Mouse (Mus musculus): Measurements from ENCODE around the gene Btf3l4.

Btf3l4 gene

DNA sequence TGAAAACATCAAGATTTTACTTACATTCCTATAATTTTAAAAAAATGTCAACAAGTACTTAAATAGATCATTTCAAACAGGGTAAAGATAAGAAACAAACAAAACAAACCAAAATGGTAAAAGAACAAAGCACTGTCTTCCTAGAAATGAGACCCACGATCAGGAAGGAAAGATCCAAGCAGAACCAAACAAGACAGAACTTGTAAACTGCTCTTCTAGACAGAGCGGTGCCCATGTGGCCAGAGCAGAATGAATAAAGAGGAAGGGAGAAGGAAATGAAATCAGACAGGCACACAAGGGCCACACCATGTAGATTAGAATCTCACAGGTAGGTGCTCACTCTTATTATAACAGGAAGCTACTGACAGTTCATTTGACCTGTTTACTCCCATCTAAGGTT is 6.8 kb downstream of the Btf3l4 start:
- in situ Hi-C loops (cut with MboI, MseI), result loop anchor here in 1 of 2 experiments (25.0 kb wide), 1 partner anchor 836 kb away; the partner anchor contains the start of gene Cdkn2c

DNA sequence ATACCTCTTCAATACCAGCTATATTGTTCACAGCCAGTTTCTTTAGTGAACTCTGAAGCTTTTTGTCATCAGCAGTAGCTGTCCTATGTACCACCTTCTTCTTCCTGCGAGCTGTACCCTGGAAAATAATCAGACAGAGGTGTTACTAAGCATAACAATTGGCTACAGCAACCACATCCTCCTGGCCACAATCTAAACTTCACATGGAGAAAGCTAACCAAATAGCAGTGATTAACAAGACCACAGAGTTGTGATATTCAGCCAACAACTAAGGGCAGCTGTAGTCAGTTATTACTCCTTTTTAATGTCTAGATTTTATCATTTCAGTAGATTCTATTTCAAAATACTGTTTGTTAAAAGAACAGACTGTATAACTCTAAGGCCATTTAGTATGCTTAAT is 7.3 kb downstream of the Btf3l4 start:
- in situ Hi-C loops (cut with MboI, MseI), result loop anchor here in 1 of 2 experiments (25.0 kb wide), 1 partner anchor 836 kb away; the partner anchor contains the start of gene Cdkn2c

DNA sequence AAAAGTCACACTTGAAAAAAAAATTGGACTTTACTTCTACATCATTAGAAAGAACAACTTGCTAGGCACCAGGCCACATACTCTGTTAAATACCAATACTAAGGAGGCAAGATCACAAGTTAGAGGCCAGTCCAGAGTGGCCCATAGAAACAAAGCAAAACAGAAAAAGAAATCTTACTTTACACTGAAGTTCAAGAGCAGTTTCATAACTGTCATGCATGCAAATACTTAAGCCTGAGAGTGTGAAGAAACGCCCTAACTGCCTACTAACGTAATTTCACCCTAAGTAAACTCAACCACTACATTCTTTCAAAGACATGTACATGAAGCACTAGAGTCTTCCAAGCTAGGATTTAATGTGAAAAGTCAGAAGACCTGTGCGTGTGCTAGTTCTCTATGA is 7.7 kb downstream of the Btf3l4 start:
- in situ Hi-C loops (cut with MboI, MseI), result loop anchor here in 1 of 2 experiments (25.0 kb wide), 1 partner anchor 837 kb away; the partner anchor contains the start of gene Cdkn2c

DNA sequence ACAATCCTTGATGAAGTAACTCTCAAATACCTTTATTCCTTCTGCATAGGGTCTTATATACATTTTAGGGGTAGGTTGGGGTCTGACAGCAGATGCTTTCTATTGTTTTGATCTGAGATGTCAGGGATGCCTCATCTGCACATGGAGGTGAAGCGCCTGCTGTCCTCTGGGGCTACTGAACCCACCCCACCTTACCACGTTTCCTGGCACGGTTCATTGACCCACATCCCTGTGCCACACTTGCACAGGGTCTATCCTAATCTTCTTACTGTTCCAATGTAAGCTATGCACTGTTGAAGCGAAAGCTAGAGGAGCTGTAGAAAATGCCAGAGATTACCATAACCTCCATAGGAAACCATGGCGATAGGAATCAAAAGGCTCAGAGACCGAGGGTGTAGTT is 21.9 kb downstream of the Btf3l4 start:
- in situ Hi-C loops (cut with MboI, MseI), result no loop called here

DNA sequence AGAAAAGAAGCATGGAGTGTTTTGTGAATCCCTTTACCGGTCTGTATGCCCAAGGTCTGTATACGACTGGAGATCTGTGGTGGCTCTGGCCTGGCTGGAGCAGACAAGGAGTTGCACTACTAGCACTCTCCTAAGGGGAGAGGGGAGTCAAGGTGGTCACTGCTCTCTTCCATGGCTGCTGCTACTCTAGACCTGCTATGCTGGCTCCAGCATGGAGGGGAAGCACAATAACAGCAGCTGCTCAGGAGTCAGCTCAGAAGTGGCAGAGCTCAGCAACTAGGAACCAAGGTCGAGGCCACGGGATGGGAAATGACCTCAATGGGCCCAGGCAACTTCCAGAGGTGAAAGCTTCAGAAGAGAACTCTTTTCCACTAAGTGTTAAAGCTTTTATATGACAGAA is 22.3 kb downstream of the Btf3l4 start:
- in situ Hi-C loops (cut with MboI, MseI), result no loop called here

DNA sequence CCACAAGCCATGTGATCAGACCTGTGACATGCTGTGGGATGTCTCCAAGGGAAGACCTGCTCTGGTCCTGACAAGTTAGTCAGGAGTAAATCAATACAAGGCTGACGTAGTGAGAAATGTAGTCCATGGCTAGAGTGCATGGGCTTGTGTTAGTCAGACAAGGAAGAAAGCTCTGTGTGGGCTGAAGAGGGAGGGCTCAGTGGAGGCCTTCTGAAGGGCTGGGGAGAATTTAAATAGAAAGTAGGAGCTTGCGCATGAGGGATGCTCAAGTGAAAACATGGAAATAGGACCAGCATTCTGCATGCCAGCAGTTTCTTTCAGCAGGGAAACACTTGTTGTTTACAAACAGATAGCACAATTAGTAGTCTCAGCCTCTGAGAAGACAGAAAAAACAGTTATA is 29.9 kb downstream of the Btf3l4 start:
- in situ Hi-C loops (cut with MboI, MseI), result no loop called here

DNA sequence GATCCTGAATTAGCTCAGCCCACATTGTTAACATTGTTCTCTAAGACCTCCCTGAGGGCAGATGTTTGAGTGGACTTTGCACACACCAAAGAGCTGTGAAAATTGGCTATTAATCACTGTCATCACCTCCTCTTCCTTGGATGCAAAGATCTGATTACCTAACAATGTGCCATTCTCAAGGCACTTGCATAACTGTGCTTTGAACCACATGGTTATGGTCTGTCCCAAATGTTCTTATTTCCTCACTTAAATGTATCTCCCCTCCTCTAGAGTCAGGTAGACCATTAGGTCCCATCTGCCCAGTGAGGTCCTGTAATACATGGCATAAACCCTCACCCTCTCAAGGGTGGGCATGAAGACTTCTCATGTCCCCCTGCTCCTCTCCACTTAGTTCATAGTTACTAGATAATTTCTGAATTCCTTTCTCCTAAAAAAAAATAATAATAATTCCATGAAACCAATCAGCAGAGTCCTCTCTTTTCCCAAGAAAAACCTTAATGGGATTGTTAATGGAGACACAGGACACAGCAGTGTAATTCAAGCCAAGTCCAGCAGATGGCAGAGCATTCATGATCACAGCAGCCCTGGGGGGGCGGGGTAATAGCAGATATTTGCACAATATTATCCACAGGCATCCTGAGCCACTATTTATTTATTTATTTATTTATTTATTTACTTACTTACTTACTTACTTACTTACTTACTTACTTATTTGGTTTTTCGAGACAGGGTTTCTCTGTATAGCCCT is 35.2 kb downstream of the Btf3l4 start:
- in situ Hi-C loops (cut with MboI, MseI), result loop anchor here in 1 of 2 experiments (5.0 kb wide), 1 partner anchor 179 kb away; no protein-coding TSS in a partner anchor

DNA sequence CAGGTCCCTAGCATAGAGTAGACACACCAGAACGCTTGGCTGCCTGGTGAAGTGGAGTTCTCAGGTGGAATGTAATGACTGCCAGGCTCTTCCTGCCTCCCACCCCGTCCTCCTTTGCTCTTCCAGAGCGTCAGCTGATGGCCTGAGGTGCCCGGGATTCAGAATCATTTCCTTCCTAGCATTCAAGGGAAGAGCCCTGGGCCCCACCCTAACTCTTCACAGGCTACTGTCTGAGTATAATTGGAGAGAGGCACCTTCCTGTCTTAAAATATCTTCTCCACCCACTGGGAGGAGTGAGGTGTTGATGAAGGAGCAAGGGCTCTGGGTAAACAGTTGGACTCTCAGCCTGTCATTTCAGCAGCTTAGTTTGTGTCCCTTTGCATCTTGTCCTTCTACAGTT is 36.7 kb downstream of the Btf3l4 start:
- in situ Hi-C loops (cut with MboI, MseI), result loop anchor here in 1 of 2 experiments (5.0 kb wide), 1 partner anchor 181 kb away; no protein-coding TSS in a partner anchor

DNA sequence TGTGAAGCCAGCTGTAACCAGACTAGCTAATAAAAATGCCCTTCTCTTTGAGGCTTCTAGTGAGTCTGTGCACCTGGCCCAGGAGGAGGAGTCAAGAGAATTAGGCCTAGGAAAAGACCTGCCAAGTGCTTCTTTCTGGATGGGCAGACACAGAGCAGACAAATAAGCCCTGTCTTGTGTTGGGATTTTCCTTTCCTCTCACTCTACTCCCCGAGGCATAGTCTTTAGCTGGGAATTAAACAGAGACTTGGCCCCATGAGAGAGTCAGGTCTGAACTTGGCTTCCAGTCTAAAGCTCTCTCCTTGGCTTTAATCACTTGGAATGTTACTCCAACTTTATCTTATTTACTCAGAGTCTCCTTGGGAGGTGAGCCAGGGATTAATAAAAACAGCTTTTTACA is 39.5 kb downstream of the Btf3l4 start:
- in situ Hi-C loops (cut with MboI, MseI), result no loop called here

DNA sequence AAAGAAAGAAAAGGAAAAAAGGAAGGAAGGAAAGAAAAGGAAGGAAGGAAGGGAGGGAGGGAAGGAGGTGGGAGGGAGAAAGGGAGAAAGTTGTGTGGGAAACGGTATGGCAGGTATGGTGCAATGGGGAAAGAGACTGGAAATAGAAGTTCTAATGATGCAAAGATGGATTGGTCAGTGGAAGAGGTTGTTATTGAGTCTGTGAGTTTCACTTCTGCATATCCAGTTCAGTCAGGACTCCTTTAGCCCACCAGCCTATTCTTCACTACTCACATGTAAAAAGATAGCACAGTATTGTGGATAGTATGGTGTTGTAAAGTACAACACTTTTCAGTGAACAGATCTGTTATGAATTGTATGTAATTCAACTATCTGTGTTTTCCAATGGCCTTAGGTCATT is 42.9 kb downstream of the Btf3l4 start:
- in situ Hi-C loops (cut with MboI, MseI), result no loop called here

DNA sequence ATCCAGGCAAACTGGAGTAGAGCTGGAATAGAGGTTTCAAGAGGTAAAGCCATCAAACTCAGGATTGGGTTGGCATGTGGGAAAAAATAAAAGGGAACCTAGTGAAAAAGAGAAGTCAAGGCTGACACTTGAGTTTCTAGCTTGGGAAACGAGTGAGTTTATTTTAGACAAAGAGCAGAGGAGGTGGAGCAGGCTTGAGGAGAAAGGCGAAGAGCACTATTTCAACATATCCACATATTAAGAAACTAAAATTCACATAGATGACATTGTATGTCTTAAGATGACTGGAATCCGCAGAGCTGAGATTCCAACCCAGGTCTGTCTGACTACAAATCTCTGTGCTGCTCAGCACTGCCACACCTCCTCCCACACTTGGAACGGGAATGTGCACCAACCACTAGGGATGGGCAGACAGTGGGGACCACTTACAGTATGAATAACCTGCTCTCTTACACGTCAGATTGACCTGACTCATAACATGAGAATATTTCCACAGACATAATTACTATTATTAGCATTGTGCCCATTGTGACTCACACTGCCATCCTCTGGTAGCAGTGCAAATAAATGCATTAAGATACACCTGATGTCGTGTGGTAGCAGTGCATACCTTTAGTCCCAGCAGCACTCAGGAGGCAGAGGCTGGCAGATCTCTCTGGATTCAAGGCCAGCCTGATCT is 44.0 kb downstream of the Btf3l4 start:
- in situ Hi-C loops (cut with MboI, MseI), result no loop called here

DNA sequence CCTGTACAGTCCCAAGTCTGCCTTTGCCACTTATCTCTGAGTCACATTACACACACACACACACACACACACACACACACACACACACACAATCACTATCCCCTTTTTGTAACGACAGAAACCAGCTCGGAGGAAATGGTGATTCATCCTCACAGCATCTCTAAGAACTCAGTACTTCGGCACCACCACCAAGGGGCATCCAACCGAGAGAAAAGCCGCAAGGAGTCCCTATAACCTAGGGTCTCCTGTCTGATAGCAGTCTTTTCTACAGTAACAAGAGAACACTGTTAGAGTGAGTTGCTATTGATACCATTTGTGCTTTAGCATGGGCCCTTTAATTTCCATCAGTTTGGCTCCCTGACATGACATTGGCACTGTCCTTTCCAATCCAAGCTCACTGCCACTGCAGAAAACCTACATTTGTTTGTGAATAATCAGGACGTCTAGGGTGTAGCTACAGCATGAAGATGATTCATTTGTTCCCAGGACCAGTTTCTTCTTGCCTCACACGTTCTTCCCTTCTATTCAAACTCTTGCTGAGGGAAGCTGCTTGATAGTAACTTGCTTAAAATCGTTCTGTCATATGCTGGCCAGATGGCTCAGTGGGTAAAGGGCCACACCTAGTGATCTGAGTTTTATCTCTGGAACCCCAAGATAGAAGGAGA is 50.9 kb downstream of the Btf3l4 start:
- in situ Hi-C loops (cut with MboI, MseI), result no loop called here

DNA sequence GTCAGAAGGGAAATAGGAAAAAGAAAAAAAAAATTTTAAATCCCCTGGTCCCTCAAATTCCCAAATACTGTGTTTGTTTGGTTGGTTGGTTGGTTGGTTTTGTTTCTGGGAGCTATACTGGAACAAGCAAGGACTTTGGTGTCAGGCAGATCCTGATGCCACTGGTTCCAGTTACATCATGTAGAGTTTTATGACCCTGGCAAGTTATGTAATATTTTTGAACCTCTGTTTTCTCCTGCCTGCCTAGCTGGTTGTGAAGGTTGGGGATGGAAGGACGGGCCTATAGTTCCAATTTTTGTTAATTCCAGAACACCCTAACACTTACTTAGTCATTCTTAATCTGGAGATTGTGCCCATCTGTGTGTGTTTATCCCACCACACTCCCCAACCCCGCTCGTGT is 51.8 kb downstream of the Btf3l4 start:
- in situ Hi-C loops (cut with MboI, MseI), result no loop called here

DNA sequence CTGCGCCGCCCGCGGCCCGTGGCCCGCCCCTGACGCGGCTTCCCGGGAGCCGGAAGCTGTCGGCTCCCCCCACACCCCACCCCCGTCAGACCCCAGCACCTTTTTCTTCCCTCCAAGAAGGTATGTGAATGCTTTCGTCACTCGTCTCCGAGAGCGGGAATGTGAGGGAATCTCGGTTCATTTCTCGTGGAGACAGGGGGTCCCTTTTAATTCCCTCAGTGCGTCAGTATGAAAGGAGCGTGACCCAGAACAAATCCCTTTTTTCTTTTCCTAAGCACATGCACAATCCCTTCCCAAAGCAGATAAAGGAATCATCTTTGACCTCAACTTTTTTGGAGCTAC is 52.6 kb downstream of the Btf3l4 start:
- in situ Hi-C loops (cut with MboI, MseI), result no loop called here

DNA sequence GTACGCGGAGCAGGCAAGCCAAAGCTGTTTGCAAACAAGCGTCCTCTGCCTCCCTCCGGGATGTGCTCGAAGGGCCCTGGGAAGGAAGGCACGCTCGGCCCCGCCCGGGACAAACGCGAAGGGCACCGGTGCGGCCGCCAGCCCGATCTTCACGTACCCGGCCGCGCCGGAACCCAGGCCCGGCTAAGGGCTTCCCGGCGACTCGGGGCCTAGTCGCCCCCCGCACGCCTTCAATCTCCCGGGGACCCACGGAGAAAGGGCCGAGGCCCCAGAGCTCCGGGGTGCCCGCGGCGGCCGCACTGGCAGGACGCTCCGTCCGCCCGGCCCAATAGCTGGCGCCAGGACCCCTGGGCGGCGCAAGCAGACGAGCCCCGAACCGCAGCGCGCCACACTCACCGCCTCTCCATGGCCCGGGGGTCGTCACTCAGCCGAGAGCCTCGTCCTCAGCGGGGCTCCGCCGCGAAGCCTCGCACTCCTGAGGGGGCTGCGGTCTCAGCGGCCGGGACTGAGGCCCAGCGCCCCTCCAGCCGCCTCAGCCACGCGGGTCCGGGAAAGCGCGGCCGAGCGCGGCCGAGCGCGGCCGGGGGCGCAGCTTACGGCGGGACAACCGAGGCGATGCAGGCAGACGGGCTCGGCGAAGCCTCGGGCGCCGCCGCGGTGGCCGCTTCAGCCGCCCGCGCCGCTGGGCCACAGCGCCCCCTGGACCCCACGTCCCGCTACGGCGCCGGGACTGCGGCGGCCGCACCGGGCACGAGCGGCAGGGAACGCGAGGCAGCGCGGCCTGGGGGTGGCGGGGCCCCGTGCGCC is 53.2 kb downstream of the Btf3l4 start, which contains the start of gene Zfyve9:
Gene Zfyve9 (minus strand): TSS at position 742 of the 807 bp plus-strand sequence.
- in situ Hi-C loops (cut with MboI, MseI), result no loop called here

DNA sequence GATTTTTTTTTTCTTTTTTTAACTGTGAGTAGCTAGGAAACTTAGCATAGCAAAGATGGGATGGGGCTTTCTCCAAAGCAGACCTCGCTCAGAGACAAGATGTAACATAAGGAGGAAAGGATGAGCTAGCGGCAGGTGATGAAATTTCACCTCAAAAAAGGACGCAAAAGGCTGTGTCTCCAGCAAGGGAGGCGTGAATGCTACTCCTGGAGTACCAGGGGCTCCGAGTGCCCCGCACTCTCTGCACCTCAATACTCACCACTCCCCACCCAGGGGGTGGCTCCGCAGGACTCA is 53.7 kb downstream of the Btf3l4 start:
- in situ Hi-C loops (cut with MboI, MseI), result no loop called here

DNA sequence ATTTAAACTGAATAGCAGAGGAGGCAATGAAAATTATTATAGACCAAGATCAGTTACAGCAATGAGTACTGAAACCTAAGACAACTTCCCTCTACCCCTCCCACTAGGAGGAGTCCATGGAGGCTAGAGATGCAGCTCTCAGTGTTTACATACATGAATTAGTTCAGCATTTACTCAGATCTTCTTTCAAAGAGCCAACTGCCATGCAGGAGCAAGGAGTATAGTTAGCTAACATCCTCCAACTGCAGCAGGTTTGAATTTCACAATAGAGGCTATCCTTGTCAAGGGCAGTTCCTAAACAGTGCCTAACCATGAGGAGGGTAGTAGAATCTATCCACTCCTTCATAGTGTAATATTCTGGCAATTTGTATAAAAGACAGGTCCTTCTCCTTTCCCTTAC is 64.9 kb downstream of the Btf3l4 start:
- in situ Hi-C loops (cut with MboI, MseI), result no loop called here
